Mouse (Mus musculus) liver, postnatal 0 days (tissue): Measurements from ENCODE around the gene Ncf2.
A peak's percentile ranks its signal among the peaks of the same experiment; 100 is the strongest.

Source experiments
- CTCF ChIP-seq: sonication (generic); IDR thresholded peaks from 2 replicates; pipeline ENCODE4 v1.5.1; 2016; ENCODE audit warnings: antibody characterized with exemption, low read depth
- EP300 ChIP-seq: IDR thresholded peaks from 2 replicates; pipeline ENCODE4 v1.6.1; 2016; ENCODE audit warnings: antibody characterized with exemption, low read depth, mild to moderate bottlenecking

GRCm38 (mm10) chr1:152807619-152808391 is 7.8 kb downstream of the Ncf2 start:
- TF ChIP-seq CTCF (no peak), EP300 (peak; percentile 31; the same call in 1 of the 2 replicates)
